Mouse (Mus musculus) neural tube, embryonic 13.5 days (tissue): ENCODE measurements around the gene Gm9268. TPM values are rescaled to one million over a fixed set of nuclear protein-coding genes. Genes with fewer than 3 reads are reported as not detected.
"Not testable (repeated sequence)": the region's sequence is repeated elsewhere in the genome, so short reads cannot be mapped to it uniquely, and the experiment has no call there.

Experiments used
- ATAC-seq: fragments of 200-750 bp; cut with Nextera tagmentation; 2 replicates; pipeline ENCODE4 v1.8.0; 2017; ENCODE audit warnings: low read depth, mild to moderate bottlenecking, moderate TSS enrichment, moderate library complexity
- H3K27ac ChIP-seq: fragments of 300-500 bp; sonication (generic); replicated peaks from 2 replicates; pipeline ENCODE4 v1.5.1; 2015; ENCODE audit warnings: moderate library complexity, mild to moderate bottlenecking, inconsistent platforms
- H3K27me3 ChIP-seq: fragments of 300-500 bp; sonication (generic); 2 replicates; pipeline ENCODE4 v1.6.1; 2015; ENCODE audit warnings: mild to moderate bottlenecking, inconsistent platforms
- H3K36me3 ChIP-seq: fragments of 300-500 bp; sonication (generic); 2 replicates; pipeline ENCODE4 v1.6.1; 2015; ENCODE audit warnings: mild to moderate bottlenecking, inconsistent platforms
- H3K4me1 ChIP-seq: fragments of 300-500 bp; sonication (generic); replicated peaks from 2 replicates; pipeline ENCODE4 v1.6.1; 2015; ENCODE audit warnings: inconsistent platforms
- H3K4me2 ChIP-seq: fragments of 300-500 bp; sonication (generic); 2 replicates; pipeline ENCODE4 v1.6.1; 2015; ENCODE audit warnings: inconsistent platforms, mild to moderate bottlenecking, moderate library complexity
- H3K4me3 ChIP-seq: fragments of 300-500 bp; sonication (generic); 2 replicates; pipeline ENCODE4 v1.5.1; 2015; ENCODE audit warnings: mild to moderate bottlenecking, inconsistent platforms
- H3K9ac ChIP-seq: fragments of 300-500 bp; sonication (generic); 2 replicates; pipeline ENCODE4 v1.6.1; 2015; ENCODE audit warnings: moderate library complexity, mild to moderate bottlenecking, inconsistent platforms
- H3K9me3 ChIP-seq: fragments of 300-500 bp; sonication (generic); 2 replicates; pipeline ENCODE4 v1.6.1; 2016; ENCODE audit warnings: inconsistent platforms
- WGBS: fragments of 180-500 bp; shearing (Covaris S2); methylation state at CpG from one replicate; pipeline ENCODE4 v1.1.7; 2015; 5-methylcytosine and 5-hydroxymethylcytosine counted together
- polyA plus RNA-seq: library from polyadenylated mRNA; unstranded; fragments of >200 nt; fragmentation: Nextera tagmentation; extraction: Ambion mirVana; gene quantifications from 2 replicates; pipeline ENCODE4 v1.2.1, GENCODE M21; 2015

Gene Gm9268
- not detected in 2 replicates for polyA plus RNA-seq

GRCm38 (mm10) chr7:43018465-43018864, at the start of gene Gm9268:
Gene Gm9268 (plus strand): TSS chr7:43018765.
- not testable (repeated sequence) for H3K4me3 ChIP-seq, ATAC-seq, H3K36me3 ChIP-seq, H3K9ac ChIP-seq, H3K9me3 ChIP-seq, H3K4me2 ChIP-seq, H3K4me1 ChIP-seq, H3K27me3 ChIP-seq, H3K27ac ChIP-seq
- no CpG with 5 or more reads among the region's 1 CpGs for WGBS

- Histone ChIP-seq H3K9ac (no peak overlapping the region), H3K4me3 (no peak overlapping the region), H3K27ac (no peak overlapping the region), H3K4me2 (no peak overlapping the region), H3K36me3 (no peaks in the 10 kb centered on the region), H3K9me3 (peaks cover 71% of the 10 kb centered on the region), H3K27me3 (no peaks in the 10 kb centered on the region), H3K4me1 (no peaks in the 10 kb centered on the region)
- WGBS = 87% methylated on average over 11 of the region's 11 CpGs
- ATAC-seq = no peak
Measured at GRCm38 (mm10) chr7:42980098-42980497, 38.5 kb upstream of the Gm9268 start.

- no peaks in the 10 kb centered on the region for H3K27me3 ChIP-seq
- H3K4me2 ChIP-seq = no peak overlapping the region
- 92% methylated on average over 10 of the region's 10 CpGs for WGBS
- no peak overlapping the region for H3K9ac ChIP-seq
- H3K27ac ChIP-seq = no peak overlapping the region
- no peaks in the 10 kb centered on the region for H3K4me1 ChIP-seq
- no peaks in the 10 kb centered on the region for H3K36me3 ChIP-seq
- peaks cover 74% of the 10 kb centered on the region for H3K9me3 ChIP-seq
- H3K4me3 ChIP-seq = no peak overlapping the region
- no peak for ATAC-seq
Measured at GRCm38 (mm10) chr7:42980739-42981138, 37.8 kb upstream of the Gm9268 start.

GRCm38 (mm10) chr7:43077831-43078230, 59.3 kb downstream of the Gm9268 start:
- Histone ChIP-seq H3K4me1 (no peaks in the 10 kb centered on the region), H3K36me3 (no peaks in the 10 kb centered on the region), H3K4me2 (no peak overlapping the region), H3K27ac (no peak overlapping the region), H3K9ac (no peak overlapping the region), H3K4me3 (no peak overlapping the region), H3K27me3 (no peaks in the 10 kb centered on the region), H3K9me3 (peaks cover 19% of the 10 kb centered on the region)
- WGBS = 86% methylated on average over 8 of the region's 8 CpGs
- ATAC-seq = no peak

Other genes with a start within 250 kb of the Gm9268 start
- not detected in 2 replicates for gene Vmn2r62, start 225.2 kb upstream of the Gm9268 start, polyA plus RNA-seq
- gene Gm2381, start 151.5 kb upstream of the Gm9268 start, polyA plus RNA-seq = not detected in 2 replicates
- not detected in 2 replicates for gene Vmn2r63, start 84.9 kb upstream of the Gm9268 start, polyA plus RNA-seq
- not detected in 2 replicates for gene Zfp936, start 95.5 kb downstream of the Gm9268 start, polyA plus RNA-seq